Mouse (Mus musculus) CH12.LX (cell line): ENCODE measurements around the gene 1700069L16Rik. TPM values are rescaled to one million over a fixed set of nuclear protein-coding genes. Genes with fewer than 3 reads are reported as not detected.

ENCODE experiments used
- DNase-seq: peaks from one replicate; pipeline ENCODE4 v3.0.0-alpha.2; 2013; ENCODE audit errors: extremely low read depth
- H3K27ac ChIP-seq: 2 replicates; pipeline ENCODE4 v1.5.1; 2012; ENCODE audit warnings: low read depth, mild to moderate bottlenecking, control low read depth, moderate library complexity; ENCODE audit not compliant: insufficient read depth
- H3K27me3 ChIP-seq: replicated peaks from 2 replicates; pipeline ENCODE3; 2012; ENCODE audit warnings: inconsistent platforms
- H3K36me3 ChIP-seq, 2 experiments: replicated peaks in 1 of 2; 2 replicates each; pipeline versions ENCODE3 to v1.6.1; 2012; ENCODE audit warnings: inconsistent platforms in 1 of 2, low read length in 1 of 2, mild to moderate bottlenecking in 1 of 2, mixed read lengths in 1 of 2, moderate library complexity in 1 of 2; ENCODE audit not compliant: control insufficient read depth in 1 of 2, insufficient read depth in 1 of 2
- H3K4me1 ChIP-seq, 2 experiments: 2 replicates each; pipeline ENCODE4 v1.6.1; 2012; ENCODE audit warnings: inconsistent platforms in 1 of 2, moderate library complexity in 1 of 2; ENCODE audit not compliant: insufficient read depth in 2 of 2, control insufficient read depth in 1 of 2
- H3K4me2 ChIP-seq: 2 replicates; pipeline ENCODE4 v1.6.1; 2012; ENCODE audit warnings: low read depth, mild to moderate bottlenecking, control low read depth; ENCODE audit not compliant: poor library complexity, insufficient read depth, severe bottlenecking
- H3K4me3 ChIP-seq, 3 experiments: fragments of 150-350 bp in 1 of 3; sonication (generic) in 1 of 3; replicated peaks in 1 of 3; 2 replicates each; pipeline versions ENCODE3 to v1.5.1; 2011 to 2012; ENCODE audit warnings: low read depth in 2 of 3, low read length in 2 of 3, mild to moderate bottlenecking in 2 of 3, moderate library complexity in 2 of 3, control low read depth in 1 of 3, improper control_type of control experiment in 1 of 3, inconsistent platforms in 1 of 3, mixed read lengths in 1 of 3; ENCODE audit not compliant: poor library complexity in 1 of 3
- H3K79me2 ChIP-seq: replicated peaks from 2 replicates; pipeline ENCODE4 v1.6.1; 2012; ENCODE audit warnings: mild to moderate bottlenecking, moderate library complexity; ENCODE audit not compliant: control insufficient read depth, poor library complexity, insufficient read depth, severe bottlenecking; ENCODE audit errors: extremely low read depth
- H3K9ac ChIP-seq: 2 replicates; pipeline ENCODE4 v1.6.1; 2012; ENCODE audit warnings: low read depth, mild to moderate bottlenecking, control low read depth, moderate library complexity; ENCODE audit not compliant: insufficient read depth
- H3K9me3 ChIP-seq: replicated peaks from 2 replicates; pipeline ENCODE3; 2012; ENCODE audit warnings: low read length, inconsistent platforms, mixed read lengths
- BHLHE40 ChIP-seq: IDR thresholded peaks from 2 replicates; pipeline ENCODE4 v1.6.1; 2011; ENCODE audit warnings: mild to moderate bottlenecking, low read depth, low read length, improper control_type of control experiment
- E2F4 ChIP-seq: IDR thresholded peaks from 2 replicates; pipeline ENCODE4 v1.6.1; 2011; ENCODE audit warnings: low read depth, low read length, improper control_type of control experiment; ENCODE audit not compliant: insufficient replicate concordance
- EP300 ChIP-seq: IDR thresholded peaks from 2 replicates; pipeline ENCODE4 v1.6.1; 2011; ENCODE audit warnings: low read length, improper control_type of control experiment
- GABPA ChIP-seq: IDR thresholded peaks from 2 replicates; pipeline ENCODE4 v1.6.1; 2012; ENCODE audit warnings: low read depth, low read length, improper control_type of control experiment, inconsistent platforms; ENCODE audit not compliant: insufficient replicate concordance
- HCFC1 ChIP-seq: IDR thresholded peaks from 2 replicates; pipeline ENCODE4 v1.6.1; 2012; ENCODE audit warnings: low read depth, mild to moderate bottlenecking, inconsistent platforms, low read length, improper control_type of control experiment
- IRF4 ChIP-seq: IDR thresholded peaks from 2 replicates; pipeline ENCODE4 v1.6.1; 2014; ENCODE audit warnings: low read depth, mild to moderate bottlenecking, inconsistent platforms, low read length, improper control_type of control experiment
- JUN ChIP-seq: IDR thresholded peaks from 2 replicates; pipeline ENCODE4 v1.6.1; 2011; ENCODE audit warnings: low read depth, mild to moderate bottlenecking, low read length, improper control_type of control experiment, moderate library complexity; ENCODE audit not compliant: insufficient read depth
- JUND ChIP-seq: conservative IDR thresholded peaks from 2 replicates; pipeline ENCODE4 v1.6.1; 2011; ENCODE audit warnings: low read depth, low read length, improper control_type of control experiment
- KAT2A ChIP-seq: IDR thresholded peaks from 2 replicates; pipeline ENCODE4 v1.6.1; 2012; ENCODE audit warnings: low read length, improper control_type of control experiment, inconsistent platforms; ENCODE audit not compliant: insufficient replicate concordance
- MAFK ChIP-seq: IDR thresholded peaks from 2 replicates; pipeline ENCODE4 v1.6.1; 2011; ENCODE audit warnings: low read length, improper control_type of control experiment; ENCODE audit not compliant: insufficient replicate concordance
- MAX ChIP-seq: IDR thresholded peaks from 2 replicates; pipeline ENCODE4 v1.6.1; 2011; ENCODE audit warnings: low read length, improper control_type of control experiment
- MAZ ChIP-seq: IDR thresholded peaks from 2 replicates; pipeline ENCODE4 v1.6.1; 2012; ENCODE audit warnings: low read depth, mild to moderate bottlenecking, inconsistent platforms, low read length, improper control_type of control experiment, moderate library complexity
- MEF2A ChIP-seq: IDR thresholded peaks from 2 replicates; pipeline ENCODE4 v1.6.1; 2014; ENCODE audit warnings: low read depth, mild to moderate bottlenecking, inconsistent platforms, low read length, improper control_type of control experiment, borderline replicate concordance
- MYC ChIP-seq: IDR thresholded peaks from 2 replicates; pipeline ENCODE4 v1.6.1; 2011; ENCODE audit warnings: low read depth, mild to moderate bottlenecking, improper control_type of control experiment, low read length
- PAX5 ChIP-seq: IDR thresholded peaks from 2 replicates; pipeline ENCODE4 v1.6.1; 2012; ENCODE audit warnings: low read length, inconsistent platforms, mixed read lengths
- RCOR1 ChIP-seq: conservative IDR thresholded peaks from 2 replicates; pipeline ENCODE4 v1.6.1; 2012; ENCODE audit warnings: low read depth, mild to moderate bottlenecking, inconsistent platforms, low read length, improper control_type of control experiment
- SIN3A ChIP-seq: IDR thresholded peaks from 2 replicates; pipeline ENCODE4 v1.6.1; 2012; ENCODE audit warnings: low read length, improper control_type of control experiment, inconsistent platforms
- TBP ChIP-seq: conservative IDR thresholded peaks from 2 replicates; pipeline ENCODE4 v1.6.1; 2011; ENCODE audit warnings: low read depth, low read length, improper control_type of control experiment
- TCF12 ChIP-seq: IDR thresholded peaks from 2 replicates; pipeline ENCODE4 v1.6.1; 2014; ENCODE audit warnings: low read depth, mild to moderate bottlenecking, inconsistent platforms, low read length, improper control_type of control experiment
- UBTF ChIP-seq: IDR thresholded peaks from 2 replicates; pipeline ENCODE4 v1.6.1; 2012; ENCODE audit warnings: low read depth, mild to moderate bottlenecking, inconsistent platforms, low read length, improper control_type of control experiment, moderate library complexity
- USF2 ChIP-seq: conservative IDR thresholded peaks from 2 replicates; pipeline ENCODE4 v1.6.1; 2011; ENCODE audit warnings: low read depth, low read length, improper control_type of control experiment
- ZKSCAN1 ChIP-seq: IDR thresholded peaks from 2 replicates; pipeline ENCODE4 v1.6.1; 2012; ENCODE audit warnings: low read depth, inconsistent platforms, low read length, improper control_type of control experiment, borderline replicate concordance
- ZNF384 ChIP-seq: IDR thresholded peaks from 2 replicates; pipeline ENCODE4 v1.6.1; 2012; ENCODE audit warnings: low read depth, low read length, improper control_type of control experiment, inconsistent platforms
- dilution Hi-C: fragments of 300-500 bp; cut with MboI; formaldehyde crosslinking; loops from 2 replicates; pipeline ENCODE4 v1.14.3; 2020; ENCODE audit warnings: low sequenced_read_pairs; ENCODE audit not compliant: extremely low pct_unique_long_range_greater_than_20kb, extremely low pct_ligation_motif_present
- in situ Hi-C: fragments of 300-500 bp; cut with MboI; formaldehyde crosslinking; loops from 3 replicates; pipeline ENCODE4 v1.14.3; 2019; ENCODE audit warnings: low sequenced_read_pairs, low pct_ligation_motif_present, low pct_unique_long_range_greater_than_20kb, mixed read lengths
- polyA plus RNA-seq: library from polyadenylated mRNA; unstranded; fragments of >175 nt; gene quantifications from 2 replicates; pipeline ENCODE4 v1.2.1, GENCODE M21; 2012; ENCODE audit warnings: low read depth; ENCODE audit not compliant: insufficient read length
- total RNA-seq, 2 experiments: library from RNA; depleted of rRNA; stranded (reverse); fragments of 300-350 nt in 1 of 2; fragments of >200 nt in 1 of 2; gene quantifications; 2 replicates each; pipeline ENCODE4 v1.2.3; 2012 to 2014

The 1700069L16Rik gene
- total and polyA plus RNA-seq, 3 experiments = not detected

GRCm38 (mm10) chr5:113690866-113691265 is 33.7 kb downstream of the 1700069L16Rik start:
- Histone ChIP-seq H3K4me3 (no peak overlapping the region), H3K36me3 (no peaks in the 10 kb centered on the region), H3K27ac (no peak overlapping the region), H3K4me2 (no peak overlapping the region), H3K27me3 (peaks cover 29% of the 10 kb centered on the region), H3K9me3 (peaks cover 13% of the 10 kb centered on the region), H3K9ac (no peak overlapping the region), H3K4me1 (peaks cover 8% of the 10 kb centered on the region in 2 experiments; a peak in 2 of 4 replicates), H3K79me2 (no peaks in the 10 kb centered on the region)
- in situ Hi-C loops = no loop called here
- dilution Hi-C loops = no loop called here
- DNase-seq = no peak
- TF ChIP-seq MAX (no peak), JUND (no peak), JUN (no peak), GABPA (no peak), BHLHE40 (no peak), TBP (no peak), UBTF (no peak), EP300 (no peak)

GRCm38 (mm10) chr5:113690069-113690548 is 34.5 kb downstream of the 1700069L16Rik start:
- Histone ChIP-seq H3K4me3 (no peak overlapping the region), H3K9me3 (peaks cover 13% of the 10 kb centered on the region), H3K4me2 (no peak overlapping the region), H3K79me2 (no peaks in the 10 kb centered on the region), H3K9ac (no peak overlapping the region), H3K27ac (no peak overlapping the region), H3K36me3 (no peaks in the 10 kb centered on the region), H3K4me1 (peaks cover 8% of the 10 kb centered on the region in 2 experiments; a peak in 2 of 4 replicates), H3K27me3 (peaks cover 24% of the 10 kb centered on the region)
- dilution Hi-C loops (no loop called here), in situ Hi-C loops (no loop called here)
- no peak for DNase-seq
- TF ChIP-seq IRF4 (no peak), KAT2A (no peak), MYC (no peak), GABPA (no peak), SIN3A (no peak), ZNF384 (no peak), MAFK (no peak), ZKSCAN1 (no peak), EP300 (no peak), TBP (no peak), RCOR1 (no peak), HCFC1 (no peak), MEF2A (no peak), MAZ (no peak), TCF12 (no peak), USF2 (no peak), PAX5 (no peak), MAX (no peak), BHLHE40 (no peak), E2F4 (no peak)
